Mouse (Mus musculus): ENCODE results near the gene Tbxa2r. TPM values are rescaled to one million over a fixed set of nuclear protein-coding genes. Genes with fewer than 3 reads are reported as not detected.

The Tbxa2r gene
- total and polyA plus RNA-seq, 3 experiments = 0.12 to 0.30 (median 0.13) TPM

- Histone ChIP-seq H3K4me1 (ENCODE audit: control insufficient read depth in 1 of 2, insufficient read depth in 2 of 2) (peaks cover 4 to 36% of the 10 kb centered on the region in 2 experiments; a peak in 3 of 4 replicates), H3K9ac (ENCODE audit: insufficient read depth, low read depth) (no peak overlapping the region), H3K36me3 (replicated peaks in 1 of 2; ENCODE audit: control insufficient read depth in 1 of 2, insufficient read depth in 1 of 2, low read length in 1 of 2) (peaks cover 52 to 77% of the 10 kb centered on the region in 2 experiments), H3K4me3 (replicated peaks in 1 of 3; ENCODE audit: low read depth in 2 of 3, low read length in 2 of 3, poor library complexity in 1 of 3) (no peak overlapping the region), H3K27me3 (replicated peaks) (no peaks in the 10 kb centered on the region), H3K27ac (ENCODE audit: insufficient read depth, low read depth) (no peak overlapping the region), H3K79me2 (replicated peaks; ENCODE audit: control insufficient read depth, extremely low read depth, insufficient read depth, poor library complexity, severe bottlenecking) (peaks cover 8% of the 10 kb centered on the region), H3K9me3 (replicated peaks; ENCODE audit: low read length) (no peaks in the 10 kb centered on the region), H3K4me2 (ENCODE audit: insufficient read depth, low read depth, poor library complexity, severe bottlenecking) (no peak overlapping the region)
- in situ Hi-C loops (cut with MboI; ENCODE audit: low pct_ligation_motif_present, low pct_unique_long_range_greater_than_20kb, low sequenced_read_pairs) (no loop called here), dilution Hi-C loops (cut with MboI; ENCODE audit: extremely low pct_ligation_motif_present, extremely low pct_unique_long_range_greater_than_20kb, low sequenced_read_pairs) (no loop called here)
- no peak for TF ChIP-seq ZMIZ1 (IDR thresholded peaks at IDR 0.05; ENCODE audit: low read depth, low read length)
- TF ChIP-seq JUND (conservative IDR thresholded peaks at IDR 0.05; ENCODE audit: low read depth, low read length) = no peak
- no peak for TF ChIP-seq IRF4 (IDR thresholded peaks at IDR 0.05; ENCODE audit: low read depth, low read length)
- TF ChIP-seq ZC3H11A (IDR thresholded peaks at IDR 0.05; ENCODE audit: low read depth, low read length) = no peak
- TF ChIP-seq SIN3A (IDR thresholded peaks at IDR 0.05; ENCODE audit: low read length) = no peak
- no peak for TF ChIP-seq RCOR1 (conservative IDR thresholded peaks at IDR 0.05; ENCODE audit: low read depth, low read length)
- TF ChIP-seq ETS1 (conservative IDR thresholded peaks at IDR 0.05; ENCODE audit: low read depth, low read length) = no peak
- no peak for TF ChIP-seq MYC (IDR thresholded peaks at IDR 0.05; ENCODE audit: low read depth, low read length)
- TF ChIP-seq NRF1 (IDR thresholded peaks at IDR 0.05; ENCODE audit: low read depth, low read length) = no peak
- no peak for TF ChIP-seq PAX5 (IDR thresholded peaks at IDR 0.05; ENCODE audit: low read length)
- no peak for TF ChIP-seq TBP (conservative IDR thresholded peaks at IDR 0.05; ENCODE audit: low read depth, low read length)
- no peak for DNase-seq (ENCODE audit: extremely low read depth)
These were observed 1.7 kb upstream of the Tbxa2r start for GRCm38 (mm10) chr10:81326858-81327257.

GRCm38 (mm10) chr10:81327959-81328358, 572 bp upstream of the Tbxa2r start:
- Histone ChIP-seq H3K4me1 (ENCODE audit: control insufficient read depth in 1 of 2, insufficient read depth in 2 of 2) (peaks cover 5 to 25% of the 10 kb centered on the region in 2 experiments), H3K4me3 (replicated peaks in 1 of 3; ENCODE audit: low read depth in 2 of 3, low read length in 2 of 3, poor library complexity in 1 of 3) (no peak overlapping the region), H3K79me2 (replicated peaks; ENCODE audit: control insufficient read depth, extremely low read depth, insufficient read depth, poor library complexity, severe bottlenecking) (no peaks in the 10 kb centered on the region), H3K36me3 (replicated peaks in 1 of 2; ENCODE audit: control insufficient read depth in 1 of 2, insufficient read depth in 1 of 2, low read length in 1 of 2) (peaks cover 44 to 75% of the 10 kb centered on the region in 2 experiments), H3K4me2 (ENCODE audit: insufficient read depth, low read depth, poor library complexity, severe bottlenecking) (no peak overlapping the region), H3K27me3 (replicated peaks) (no peaks in the 10 kb centered on the region), H3K9me3 (replicated peaks; ENCODE audit: low read length) (no peaks in the 10 kb centered on the region), H3K27ac (ENCODE audit: insufficient read depth, low read depth) (no peak overlapping the region), H3K9ac (ENCODE audit: insufficient read depth, low read depth) (no peak overlapping the region)
- in situ Hi-C loops (cut with MboI; ENCODE audit: low pct_ligation_motif_present, low pct_unique_long_range_greater_than_20kb, low sequenced_read_pairs) (no loop called here), dilution Hi-C loops (cut with MboI; ENCODE audit: extremely low pct_ligation_motif_present, extremely low pct_unique_long_range_greater_than_20kb, low sequenced_read_pairs) (no loop called here)
- DNase-seq (ENCODE audit: extremely low read depth) = no peak
- TF ChIP-seq CHD2 (IDR thresholded peaks at IDR 0.05; ENCODE audit: low read length) (no peak), UBTF (IDR thresholded peaks at IDR 0.05; ENCODE audit: low read depth, low read length) (no peak), USF2 (conservative IDR thresholded peaks at IDR 0.05; ENCODE audit: low read depth, low read length) (no peak), ZKSCAN1 (IDR thresholded peaks at IDR 0.05; ENCODE audit: borderline replicate concordance, low read depth, low read length) (no peak), NELFE (IDR thresholded peaks at IDR 0.05; ENCODE audit: low read depth, low read length) (no peak), ZC3H11A (IDR thresholded peaks at IDR 0.05; ENCODE audit: low read depth, low read length) (no peak), MAFK (IDR thresholded peaks at IDR 0.05; ENCODE audit: insufficient replicate concordance, low read length) (no peak), IRF4 (IDR thresholded peaks at IDR 0.05; ENCODE audit: low read depth, low read length) (no peak), TBP (conservative IDR thresholded peaks at IDR 0.05; ENCODE audit: low read depth, low read length) (no peak), MAZ (IDR thresholded peaks at IDR 0.05; ENCODE audit: low read depth, low read length) (no peak), NRF1 (IDR thresholded peaks at IDR 0.05; ENCODE audit: low read depth, low read length) (no peak)
